Mouse (Mus musculus) CH12.LX (cell line): ENCODE results near the gene Trem1. TPM values are rescaled to one million over a fixed set of nuclear protein-coding genes. Genes with fewer than 3 reads are reported as not detected.

Source experiments
- DNase-seq: peaks from one replicate; pipeline ENCODE4 v3.0.0-alpha.2; 2013; ENCODE audit errors: extremely low read depth
- H3K27ac ChIP-seq: 2 replicates; pipeline ENCODE4 v1.5.1; 2012; ENCODE audit warnings: low read depth, mild to moderate bottlenecking, control low read depth, moderate library complexity; ENCODE audit not compliant: insufficient read depth
- H3K27me3 ChIP-seq: replicated peaks from 2 replicates; pipeline ENCODE3; 2012; ENCODE audit warnings: inconsistent platforms
- H3K36me3 ChIP-seq, 2 experiments: replicated peaks in 1 of 2; 2 replicates each; pipeline versions ENCODE3 to v1.6.1; 2012; ENCODE audit warnings: inconsistent platforms in 1 of 2, low read length in 1 of 2, mild to moderate bottlenecking in 1 of 2, mixed read lengths in 1 of 2, moderate library complexity in 1 of 2; ENCODE audit not compliant: control insufficient read depth in 1 of 2, insufficient read depth in 1 of 2
- H3K4me1 ChIP-seq, 2 experiments: 2 replicates each; pipeline ENCODE4 v1.6.1; 2012; ENCODE audit warnings: inconsistent platforms in 1 of 2, moderate library complexity in 1 of 2; ENCODE audit not compliant: insufficient read depth in 2 of 2, control insufficient read depth in 1 of 2
- H3K4me2 ChIP-seq: 2 replicates; pipeline ENCODE4 v1.6.1; 2012; ENCODE audit warnings: low read depth, mild to moderate bottlenecking, control low read depth; ENCODE audit not compliant: poor library complexity, insufficient read depth, severe bottlenecking
- H3K4me3 ChIP-seq, 3 experiments: fragments of 150-350 bp in 1 of 3; sonication (generic) in 1 of 3; replicated peaks in 1 of 3; 2 replicates each; pipeline versions ENCODE3 to v1.5.1; 2011 to 2012; ENCODE audit warnings: low read depth in 2 of 3, low read length in 2 of 3, mild to moderate bottlenecking in 2 of 3, moderate library complexity in 2 of 3, control low read depth in 1 of 3, improper control_type of control experiment in 1 of 3, inconsistent platforms in 1 of 3, mixed read lengths in 1 of 3; ENCODE audit not compliant: poor library complexity in 1 of 3
- H3K79me2 ChIP-seq: replicated peaks from 2 replicates; pipeline ENCODE4 v1.6.1; 2012; ENCODE audit warnings: mild to moderate bottlenecking, moderate library complexity; ENCODE audit not compliant: control insufficient read depth, poor library complexity, insufficient read depth, severe bottlenecking; ENCODE audit errors: extremely low read depth
- H3K9ac ChIP-seq: 2 replicates; pipeline ENCODE4 v1.6.1; 2012; ENCODE audit warnings: low read depth, mild to moderate bottlenecking, control low read depth, moderate library complexity; ENCODE audit not compliant: insufficient read depth
- H3K9me3 ChIP-seq: replicated peaks from 2 replicates; pipeline ENCODE3; 2012; ENCODE audit warnings: low read length, inconsistent platforms, mixed read lengths
- CHD1 ChIP-seq: IDR thresholded peaks from 2 replicates; pipeline ENCODE4 v1.6.1; 2012; ENCODE audit warnings: low read depth, low read length, improper control_type of control experiment, inconsistent platforms
- CHD2 ChIP-seq: IDR thresholded peaks from 2 replicates; pipeline ENCODE4 v1.6.1; 2011; ENCODE audit warnings: low read length, improper control_type of control experiment
- HCFC1 ChIP-seq: IDR thresholded peaks from 2 replicates; pipeline ENCODE4 v1.6.1; 2012; ENCODE audit warnings: low read depth, mild to moderate bottlenecking, inconsistent platforms, low read length, improper control_type of control experiment
- IRF4 ChIP-seq: IDR thresholded peaks from 2 replicates; pipeline ENCODE4 v1.6.1; 2014; ENCODE audit warnings: low read depth, mild to moderate bottlenecking, inconsistent platforms, low read length, improper control_type of control experiment
- MAFK ChIP-seq: IDR thresholded peaks from 2 replicates; pipeline ENCODE4 v1.6.1; 2011; ENCODE audit warnings: low read length, improper control_type of control experiment; ENCODE audit not compliant: insufficient replicate concordance
- MAX ChIP-seq: IDR thresholded peaks from 2 replicates; pipeline ENCODE4 v1.6.1; 2011; ENCODE audit warnings: low read length, improper control_type of control experiment
- MYC ChIP-seq: IDR thresholded peaks from 2 replicates; pipeline ENCODE4 v1.6.1; 2011; ENCODE audit warnings: low read depth, mild to moderate bottlenecking, improper control_type of control experiment, low read length
- TCF12 ChIP-seq: IDR thresholded peaks from 2 replicates; pipeline ENCODE4 v1.6.1; 2014; ENCODE audit warnings: low read depth, mild to moderate bottlenecking, inconsistent platforms, low read length, improper control_type of control experiment
- USF1 ChIP-seq: IDR thresholded peaks from 2 replicates; pipeline ENCODE4 v1.6.1; 2014; ENCODE audit warnings: low read depth, mild to moderate bottlenecking, inconsistent platforms, low read length, improper control_type of control experiment
- USF2 ChIP-seq: conservative IDR thresholded peaks from 2 replicates; pipeline ENCODE4 v1.6.1; 2011; ENCODE audit warnings: low read depth, low read length, improper control_type of control experiment
- ZC3H11A ChIP-seq: IDR thresholded peaks from 2 replicates; pipeline ENCODE4 v1.6.1; 2012; ENCODE audit warnings: low read depth, mild to moderate bottlenecking, inconsistent platforms, low read length, improper control_type of control experiment
- ZNF384 ChIP-seq: IDR thresholded peaks from 2 replicates; pipeline ENCODE4 v1.6.1; 2012; ENCODE audit warnings: low read depth, low read length, improper control_type of control experiment, inconsistent platforms
- dilution Hi-C: fragments of 300-500 bp; cut with MboI; formaldehyde crosslinking; loops from 2 replicates; pipeline ENCODE4 v1.14.3; 2020; ENCODE audit warnings: low sequenced_read_pairs; ENCODE audit not compliant: extremely low pct_unique_long_range_greater_than_20kb, extremely low pct_ligation_motif_present
- in situ Hi-C: fragments of 300-500 bp; cut with MboI; formaldehyde crosslinking; loops from 3 replicates; pipeline ENCODE4 v1.14.3; 2019; ENCODE audit warnings: low sequenced_read_pairs, low pct_ligation_motif_present, low pct_unique_long_range_greater_than_20kb, mixed read lengths
- polyA plus RNA-seq: library from polyadenylated mRNA; unstranded; fragments of >175 nt; gene quantifications from 2 replicates; pipeline ENCODE4 v1.2.1, GENCODE M21; 2012; ENCODE audit warnings: low read depth; ENCODE audit not compliant: insufficient read length
- total RNA-seq, 2 experiments: library from RNA; depleted of rRNA; stranded (reverse); fragments of 300-350 nt in 1 of 2; fragments of >200 nt in 1 of 2; gene quantifications; 2 replicates each; pipeline ENCODE4 v1.2.3; 2012 to 2014

The Trem1 gene
- total and polyA plus RNA-seq, 3 experiments = 0.17 to 0.29 TPM; not detected in 1

- Histone ChIP-seq H3K4me1 (peaks cover 0 to 29% of the 10 kb centered on the region in 2 experiments; a peak in 2 of 4 replicates), H3K27ac (no peak overlapping the region), H3K27me3 (no peaks in the 10 kb centered on the region), H3K9me3 (no peaks in the 10 kb centered on the region), H3K79me2 (no peaks in the 10 kb centered on the region), H3K4me3 (no peak overlapping the region), H3K9ac (no peak overlapping the region)
- no peak for DNase-seq
- no peak for TF ChIP-seq USF1
- no peak for TF ChIP-seq IRF4
- no peak for TF ChIP-seq TCF12
- no peak for TF ChIP-seq CHD1
- TF ChIP-seq, all 38 proteins: peak for 0
- no peak overlapping the region for H3K4me2 ChIP-seq
- no peaks in the 10 kb centered on the region for H3K36me3 ChIP-seq
- dilution Hi-C loops = no loop called here
- in situ Hi-C loops = loop anchor here (25.0 kb wide), 1 partner anchor 163 kb away; no protein-coding TSS in a partner anchor
Measured at GRCm38 (mm10) chr17:48275736-48276135, 43.2 kb downstream of the Trem1 start.

GRCm38 (mm10) chr17:48278381-48278780 lies 45.8 kb downstream of the Trem1 start:
- in situ Hi-C loops (loop anchor here (25.0 kb wide), 1 partner anchor 166 kb away; no protein-coding TSS in a partner anchor), dilution Hi-C loops (no loop called here)
- Histone ChIP-seq H3K27me3 (no peaks in the 10 kb centered on the region), H3K36me3 (no peaks in the 10 kb centered on the region), H3K4me1 (peaks cover 0 to 29% of the 10 kb centered on the region in 2 experiments; a peak in 2 of 4 replicates), H3K9me3 (no peaks in the 10 kb centered on the region), H3K9ac (no peak overlapping the region), H3K4me2 (no peak overlapping the region), H3K4me3 (no peak overlapping the region), H3K27ac (no peak overlapping the region), H3K79me2 (no peaks in the 10 kb centered on the region)
- TF ChIP-seq MYC (no peak), MAX (no peak), ZC3H11A (no peak), CHD2 (no peak)
- no peak for DNase-seq

DNA sequence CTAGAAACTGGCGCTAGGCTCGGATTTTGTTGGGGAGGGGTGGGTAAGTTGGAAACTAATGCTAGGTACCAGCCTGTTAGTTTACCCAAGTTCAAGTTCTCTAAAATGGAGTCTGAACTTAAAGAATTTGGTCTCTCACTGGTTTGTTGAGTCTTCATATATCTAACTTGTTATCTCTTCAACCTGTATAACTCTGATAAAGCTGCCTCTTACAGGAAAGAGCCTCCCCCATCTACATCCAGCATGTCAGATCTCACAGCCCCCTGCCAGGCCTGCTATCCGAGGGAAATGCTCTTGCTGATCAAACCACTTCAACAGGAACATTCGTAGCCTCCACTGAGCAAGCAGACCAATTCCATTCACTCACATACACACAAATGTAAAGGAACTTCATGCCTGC lies 46.4 kb downstream of the Trem1 start:
- H3K4me2 ChIP-seq = no peak overlapping the region
- H3K27me3 ChIP-seq = no peaks in the 10 kb centered on the region
- dilution Hi-C loops (no loop called here), in situ Hi-C loops (loop anchor here (25.0 kb wide), 1 partner anchor 167 kb away; no protein-coding TSS in a partner anchor)
- no peak overlapping the region for H3K9ac ChIP-seq
- no peaks in the 10 kb centered on the region for H3K9me3 ChIP-seq
- no peak overlapping the region for H3K4me3 ChIP-seq
- no peak for TF ChIP-seq MYC
- TF ChIP-seq ZNF384 = no peak
- no peak for TF ChIP-seq ZC3H11A
- no peak for TF ChIP-seq IRF4
- TF ChIP-seq MAFK = no peak
- TF ChIP-seq HCFC1 = no peak
- TF ChIP-seq USF2 = no peak
- TF ChIP-seq, all 38 proteins: peak for 0
- H3K79me2 ChIP-seq = no peaks in the 10 kb centered on the region
- no peak for DNase-seq
- no peak overlapping the region for H3K27ac ChIP-seq
- peaks cover 0 to 26% of the 10 kb centered on the region in 2 experiments; a peak in 2 of 4 replicates for H3K4me1 ChIP-seq
- no peaks in the 10 kb centered on the region for H3K36me3 ChIP-seq
